Mouse (Mus musculus): ENCODE data around the gene Pogk.

DNA sequence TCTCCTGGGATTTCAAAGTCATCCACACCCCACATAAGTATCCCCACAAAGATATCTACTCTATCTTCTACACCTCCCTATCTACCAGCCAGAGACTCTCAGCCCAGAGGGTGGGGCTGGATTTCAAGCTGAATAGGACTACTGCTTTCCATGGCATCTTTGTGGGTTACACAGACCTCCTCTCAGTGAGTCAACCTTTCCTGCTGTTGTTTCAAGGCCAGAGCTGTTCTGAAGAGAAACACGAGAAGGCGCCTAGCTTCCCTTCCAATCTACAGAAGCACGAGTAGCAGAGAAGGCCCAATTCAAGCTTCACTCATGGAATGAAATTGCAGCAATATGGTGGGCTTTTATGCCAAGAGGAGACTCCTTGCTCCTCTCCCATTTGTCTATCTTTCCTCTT is 5.8 kb downstream of the Pogk start:
- no peak for TF ChIP-seq CTCF (IDR thresholded peaks at IDR 0.05; ENCODE audit: extremely low read depth, insufficient read depth, insufficient read length, insufficient replicate concordance)
- TF ChIP-seq POLR2A (IDR thresholded peaks at IDR 0.05; ENCODE audit: low read depth, low read length): no peak

All from spleen, adult 2 months (tissue).